Mouse (Mus musculus) spleen, adult 18-20 months (tissue): ENCODE measurements around the gene Olfr832.
"Not testable (repeated sequence)": the region's sequence is repeated elsewhere in the genome, so short reads cannot be mapped to it uniquely, and the experiment has no call there.

ENCODE experiments used
- DNase-seq, 2 experiments: peaks; one replicate each; pipeline ENCODE4 v3.0.0; 2022; ENCODE audit warnings: mixed read lengths in 2 of 2

The Olfr832 gene

GRCm38 (mm10) chr9:18936822-18937221 lies at the start of gene Olfr832:
Olfr832 (plus strand) TSS chr9:18937122.
- not testable (repeated sequence) for DNase-seq

- DNase-seq, result not testable (repeated sequence)
Observed at GRCm38 (mm10) chr9:18907699-18908098, 29.2 kb upstream of the Olfr832 start.

GRCm38 (mm10) chr9:18927921-18928320 lies 9.0 kb upstream of the Olfr832 start:
- DNase-seq, result not testable (repeated sequence)

- no peak for DNase-seq
Observed at GRCm38 (mm10) chr9:18962021-18962420, 25.1 kb downstream of the Olfr832 start.

- DNase-seq, result no peak
Observed at GRCm38 (mm10) chr9:18987690-18988089, 50.8 kb downstream of the Olfr832 start, which contains the start of gene Olfr834. Olfr834 (plus strand) TSS chr9:18987990.
